Mouse (Mus musculus): ENCODE results near the gene Ift20.

GRCm38 (mm10) chr11:78568827-78569226 lies 32.7 kb downstream of the Ift20 start:
- TF ChIP-seq POLR2A (IDR thresholded peaks at IDR 0.05; ENCODE audit: insufficient read depth, low read length) (no peak), EP300 (IDR thresholded peaks at IDR 0.05; ENCODE audit: insufficient read depth, low read depth, low read length) (no peak)

All from ES-Bruce4 (cell line).